Mouse (Mus musculus) layer of hippocampus, adult 11-12 months (tissue): Measurements from ENCODE around the gene Rad51ap2.

Experiments
- DNase-seq: peaks from one replicate; pipeline ENCODE4 v3.0.0; 2022; ENCODE audit warnings: low spot score

The Rad51ap2 gene

GRCm38 (mm10) chr12:11455549-11456194 is at the start of gene Rad51ap2:
Gene Rad51ap2 (plus strand): TSS chr12:11456079.
- DNase-seq, result peak; percentile 84

- no peak for DNase-seq
Observed at GRCm38 (mm10) chr12:11407679-11408078, 48.2 kb upstream of the Rad51ap2 start.

GRCm38 (mm10) chr12:11418112-11418511 is 37.8 kb upstream of the Rad51ap2 start:
- no peak for DNase-seq

DNA sequence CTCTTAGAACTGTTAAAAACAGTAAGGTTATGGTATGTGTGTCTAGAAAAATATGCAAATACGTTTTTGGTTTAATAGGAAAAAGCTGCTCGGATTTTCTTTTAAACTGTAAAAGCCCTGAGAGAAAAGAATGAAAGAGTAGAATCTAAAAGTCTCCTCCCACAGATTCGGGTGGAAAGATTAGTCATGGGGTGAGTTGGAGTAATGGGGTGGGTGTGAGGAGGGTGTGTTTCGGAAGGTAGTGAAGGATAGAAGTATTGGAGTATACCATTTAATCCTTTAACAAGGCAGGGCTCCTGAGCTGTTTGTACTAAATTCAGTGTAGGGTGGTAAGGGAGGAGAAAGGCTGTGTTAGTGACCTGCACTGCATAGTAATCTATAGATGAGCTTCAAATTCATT is 28.5 kb upstream of the Rad51ap2 start:
- DNase-seq, result no peak

DNA sequence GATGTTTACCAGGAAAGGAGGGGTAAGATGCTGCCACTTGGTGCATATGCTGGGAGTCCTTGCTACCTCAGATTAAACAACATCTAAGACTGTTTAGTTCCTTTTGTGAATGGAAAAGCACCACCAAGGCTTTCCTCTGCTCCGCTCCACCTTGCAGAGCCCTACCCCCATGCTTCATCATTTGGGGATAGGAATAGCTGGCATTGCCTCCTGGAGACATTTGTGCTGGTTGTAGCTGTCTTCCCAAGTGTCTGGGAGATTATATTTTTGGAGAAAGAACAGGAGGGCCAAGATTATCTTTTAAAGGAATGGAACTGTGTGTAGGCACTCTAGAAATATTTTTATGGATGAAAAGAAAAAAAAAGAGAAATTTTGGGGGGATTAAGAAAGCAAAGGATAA is 22.8 kb upstream of the Rad51ap2 start:
- DNase-seq, result no peak

DNA sequence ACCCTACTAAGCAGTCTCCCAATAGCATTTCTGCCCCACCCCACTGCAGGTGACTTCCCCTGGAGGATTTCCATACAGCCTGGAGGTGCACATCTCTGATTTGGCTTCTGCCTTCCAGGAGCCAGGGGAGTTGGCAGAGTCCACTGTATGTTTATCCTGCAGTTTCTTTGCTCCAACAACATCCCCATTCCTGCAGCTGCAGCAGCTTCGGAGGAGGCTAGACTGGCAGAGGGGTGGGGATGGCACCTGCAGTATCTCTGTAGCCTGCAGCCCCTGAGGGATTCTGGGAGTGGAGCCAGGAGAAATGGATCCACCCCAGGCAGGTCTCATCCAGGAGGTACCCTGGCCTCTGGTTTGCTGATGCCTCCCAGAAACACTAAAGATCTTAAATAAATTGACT is 22.2 kb upstream of the Rad51ap2 start:
- no peak for DNase-seq

GRCm38 (mm10) chr12:11434446-11434845 is 21.4 kb upstream of the Rad51ap2 start:
- no peak for DNase-seq

DNA sequence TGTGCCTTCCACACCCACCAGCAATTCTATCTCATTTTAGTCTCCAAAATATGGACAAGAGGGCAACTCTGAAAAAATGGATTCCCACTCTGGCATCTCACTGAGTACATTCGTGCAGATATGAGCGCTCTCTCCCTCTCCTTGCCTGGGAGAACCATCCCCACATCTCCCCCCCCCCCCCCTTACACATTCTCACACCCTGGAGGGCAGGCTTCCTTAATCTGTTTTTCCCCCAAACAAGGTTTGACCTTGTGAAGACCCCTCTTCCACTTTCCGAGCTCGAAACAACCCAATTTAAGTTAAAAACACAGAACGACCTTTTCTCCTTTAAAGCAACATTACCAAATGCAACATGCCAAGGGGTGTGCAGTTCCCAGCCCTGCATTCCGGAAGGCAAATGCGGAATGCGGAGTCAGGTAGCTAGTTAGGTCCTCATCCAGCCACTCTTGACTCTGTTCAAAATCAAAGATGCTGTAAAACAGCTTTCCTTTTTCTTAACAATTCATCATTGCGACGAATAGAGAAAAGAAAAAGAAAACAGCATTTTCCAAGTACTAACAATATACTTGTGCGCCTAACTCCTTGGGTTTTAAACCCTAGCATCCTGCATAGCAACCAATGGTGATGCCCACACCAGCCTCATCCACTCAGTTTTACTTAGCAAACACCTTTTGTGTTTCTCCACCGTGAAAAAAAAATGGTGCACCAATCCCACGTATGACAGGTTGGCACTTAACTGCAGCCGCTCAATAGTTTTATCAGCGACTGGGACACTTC is 20.4 kb upstream of the Rad51ap2 start:
- no peak for DNase-seq

DNA sequence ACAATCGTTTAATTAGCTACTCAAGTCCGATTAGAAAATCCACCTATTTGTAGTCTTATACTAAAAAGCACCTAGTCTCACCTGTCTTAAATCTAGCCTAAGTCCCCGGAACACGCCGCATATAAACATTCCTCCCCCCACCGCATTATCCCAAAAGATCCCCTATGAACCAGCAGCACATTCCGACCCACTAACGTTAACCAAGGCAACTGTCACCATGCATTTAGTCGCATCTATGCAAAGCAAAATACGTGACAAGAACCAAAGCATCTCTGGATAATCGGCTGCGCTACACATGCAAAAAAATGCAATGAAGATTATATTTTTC is 19.9 kb upstream of the Rad51ap2 start:
- no peak for DNase-seq

DNA sequence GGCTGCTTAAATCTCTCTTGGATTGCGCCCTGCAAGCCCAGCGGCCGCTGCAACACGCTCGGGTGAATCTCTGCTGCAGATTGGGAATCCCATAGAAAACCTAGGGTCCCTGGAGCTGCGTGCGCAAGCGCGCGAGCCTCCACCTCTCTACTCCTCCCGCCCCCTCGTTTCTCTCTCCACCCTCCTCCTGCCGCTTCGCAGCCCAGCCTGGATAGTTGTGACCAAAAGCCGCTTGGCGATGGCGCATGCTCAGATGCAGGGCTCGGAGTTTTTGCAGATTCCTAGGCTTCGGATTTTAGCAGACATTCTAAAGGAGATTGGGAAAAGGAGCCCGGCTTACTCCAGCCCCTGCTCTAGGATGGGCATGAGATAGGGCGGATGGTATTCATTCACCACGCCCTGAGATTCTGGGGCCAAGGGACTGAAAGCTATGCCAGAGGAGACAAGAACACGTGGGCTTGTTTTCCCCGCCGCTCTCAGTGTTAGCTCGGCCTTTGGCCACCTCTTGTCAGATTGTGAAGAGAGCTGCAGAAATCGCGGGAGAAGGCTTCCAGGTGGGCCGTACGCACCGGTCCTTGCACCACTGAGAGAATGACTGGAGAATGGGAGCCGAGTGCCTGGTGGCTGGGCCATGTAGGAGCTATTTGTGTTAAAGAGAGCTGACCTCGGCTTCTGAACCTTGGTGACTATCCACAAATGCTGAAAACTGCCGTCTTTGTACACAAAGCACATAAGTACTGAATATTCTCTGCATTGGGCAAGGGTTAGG is 19.2 kb upstream of the Rad51ap2 start, which contains the start of gene Vsnl1:
Vsnl1 (minus strand) TSS at position 117 of the 769 bp plus-strand sequence.
- DNase-seq, result peak; percentile 88

GRCm38 (mm10) chr12:11437266-11437906 is 18.5 kb upstream of the Rad51ap2 start:
- peak; percentile 86 for DNase-seq

DNA sequence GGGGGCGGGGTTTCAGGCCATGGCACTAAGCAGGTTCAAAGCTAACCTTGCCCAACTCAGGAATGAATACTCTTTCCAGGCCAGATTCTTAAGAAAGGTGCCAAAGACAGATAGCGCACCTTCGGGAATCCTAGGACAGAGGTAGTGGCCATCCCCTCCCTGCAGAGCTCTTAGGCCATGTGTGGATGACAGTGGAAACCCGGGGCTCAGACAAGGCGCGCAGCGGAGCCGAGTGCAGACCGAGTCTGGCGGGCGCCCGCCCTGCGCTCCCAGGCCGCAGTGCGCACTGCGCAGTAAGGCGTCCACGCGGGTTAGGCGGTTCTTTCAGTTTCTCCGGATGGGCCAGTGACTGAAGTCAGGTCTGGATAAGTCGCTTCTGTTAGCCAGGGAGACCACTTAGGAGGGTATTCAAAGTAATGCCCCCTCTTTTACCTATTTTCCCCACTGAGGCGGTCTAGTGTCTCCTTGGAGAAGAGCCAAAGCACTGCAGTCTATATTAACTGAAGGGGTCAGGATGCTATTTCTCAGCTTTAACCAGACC is 17.9 kb upstream of the Rad51ap2 start:
- no peak for DNase-seq

DNA sequence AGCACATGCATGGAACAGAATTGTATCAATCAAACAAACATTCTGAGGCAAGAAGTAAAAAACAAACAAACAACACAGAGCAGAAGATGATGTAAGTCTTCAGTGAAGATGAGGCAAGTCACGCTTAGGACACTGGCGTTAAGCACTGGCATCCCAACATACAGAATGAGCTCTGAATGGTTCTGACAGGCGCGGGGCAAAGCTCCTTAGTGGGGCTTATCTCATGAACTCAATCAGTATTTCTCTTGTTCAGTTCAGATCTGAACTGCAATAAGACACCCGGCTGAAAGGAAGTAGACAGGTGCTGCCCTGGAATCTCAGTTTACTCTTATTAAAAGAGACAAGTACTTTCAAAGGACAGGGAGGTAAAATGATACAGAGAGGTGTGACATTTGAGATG is 1.7 kb upstream of the Rad51ap2 start:
- DNase-seq, result no peak

DNA sequence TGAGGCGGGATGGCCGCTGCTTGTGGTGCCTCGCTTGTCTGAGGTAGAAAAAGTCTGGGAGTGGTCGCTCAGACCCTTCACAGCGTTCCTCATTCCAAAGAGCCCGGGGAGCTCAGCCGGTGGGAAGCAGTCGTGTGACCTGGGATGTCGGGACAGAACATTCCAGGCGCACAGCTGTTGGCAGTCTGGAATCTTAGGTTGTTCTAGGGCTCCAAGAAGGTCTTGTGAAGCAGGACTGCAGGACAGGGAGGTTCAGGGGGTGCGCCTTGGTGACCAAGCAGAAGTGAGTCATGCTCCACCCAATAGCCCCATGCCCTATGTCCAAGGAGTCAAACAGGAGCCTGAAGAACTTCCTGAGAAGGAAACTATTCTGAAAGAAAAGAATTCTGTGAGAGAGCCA is 334 bp downstream of the Rad51ap2 start:
- no peak for DNase-seq

DNA sequence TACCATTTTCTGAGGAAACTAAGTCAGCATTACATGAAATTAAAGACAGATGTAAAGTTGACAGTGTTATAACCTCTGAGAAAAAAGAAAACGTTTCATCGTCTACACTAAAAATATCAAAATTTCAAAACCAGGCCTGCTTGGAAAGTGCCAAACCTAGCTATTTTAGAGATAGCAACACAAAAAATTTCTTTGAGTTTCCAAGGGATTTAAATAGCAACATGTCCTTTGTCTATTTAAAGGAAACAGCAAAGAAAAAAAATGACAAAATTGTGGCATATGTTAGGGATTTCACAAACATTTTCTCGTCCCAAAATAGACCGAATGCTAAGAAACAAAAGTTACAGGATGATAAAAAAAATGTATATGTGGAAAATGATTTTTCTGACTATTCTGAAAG is 753 bp downstream of the Rad51ap2 start:
- no peak for DNase-seq
